Mouse (Mus musculus) urinary bladder, postnatal 10 days (tissue): Measurements from ENCODE around the gene Gm20708.
"Not testable (repeated sequence)": the region's sequence is repeated elsewhere in the genome, so short reads cannot be mapped to it uniquely, and the experiment has no call there.

ENCODE experiments used
- DNase-seq: peaks from one replicate; pipeline ENCODE4 v3.0.0; 2022; ENCODE audit warnings: low spot score

Gene Gm20708

DNA sequence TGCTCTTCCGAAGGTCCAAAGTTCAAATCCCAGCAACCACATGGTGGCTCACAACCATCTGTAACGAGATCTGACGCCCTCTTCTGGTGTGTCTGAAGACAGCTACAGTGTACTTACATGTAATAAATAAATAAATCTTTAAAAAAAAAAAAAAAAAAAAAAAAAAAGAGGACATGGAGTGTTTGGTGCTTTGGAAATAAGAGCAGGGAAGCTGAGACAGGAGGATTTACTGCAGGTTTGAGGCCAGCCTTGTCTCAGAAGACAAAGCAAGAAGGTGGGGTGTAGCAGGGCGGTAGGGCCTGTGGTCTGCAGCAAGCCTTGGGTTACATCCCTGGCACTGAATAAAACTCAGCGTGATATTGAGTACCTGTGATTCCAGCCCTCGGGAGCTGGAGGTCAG is 24.0 kb downstream of the Gm20708 start:
- DNase-seq = not testable (repeated sequence)

DNA sequence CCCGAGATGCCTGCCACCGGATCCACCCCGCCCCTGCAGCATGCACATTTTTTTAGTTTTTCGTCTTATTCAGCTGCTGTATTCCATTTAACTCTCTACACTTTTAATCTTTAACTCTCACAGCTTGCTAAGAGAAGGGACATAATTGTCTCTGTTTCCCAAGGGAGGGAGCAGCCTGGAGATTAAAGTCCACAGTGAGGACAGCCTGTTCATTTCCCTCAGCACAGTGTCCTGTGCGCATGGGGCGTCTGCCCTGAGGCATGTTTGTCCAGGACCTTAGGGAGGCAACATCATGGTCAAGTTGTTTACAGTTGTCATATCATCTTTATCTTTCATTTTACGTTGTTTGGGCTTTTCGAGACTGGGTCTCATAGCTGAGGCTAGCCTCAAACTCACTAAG is 24.6 kb downstream of the Gm20708 start:
- DNase-seq = no peak

DNA sequence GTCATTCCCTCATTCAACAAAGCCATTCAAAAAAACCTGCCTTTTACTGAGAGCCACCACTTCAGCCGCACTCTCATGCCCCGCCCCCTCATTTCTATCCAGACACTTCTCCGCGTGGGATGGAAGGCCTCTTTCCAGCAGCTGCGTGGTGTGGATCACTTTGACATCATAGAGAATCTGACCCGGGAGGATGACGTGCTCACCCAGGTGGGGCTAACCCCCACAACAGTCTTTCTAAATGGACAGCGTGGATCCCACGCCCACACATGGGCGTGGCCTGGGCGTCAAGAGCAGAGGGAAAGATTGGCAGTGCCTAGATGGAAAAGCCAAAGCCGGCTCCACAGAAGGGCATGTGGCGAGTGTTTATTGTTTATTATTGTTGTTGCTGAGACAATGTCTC is 26.8 kb downstream of the Gm20708 start:
- DNase-seq = no peak

DNA sequence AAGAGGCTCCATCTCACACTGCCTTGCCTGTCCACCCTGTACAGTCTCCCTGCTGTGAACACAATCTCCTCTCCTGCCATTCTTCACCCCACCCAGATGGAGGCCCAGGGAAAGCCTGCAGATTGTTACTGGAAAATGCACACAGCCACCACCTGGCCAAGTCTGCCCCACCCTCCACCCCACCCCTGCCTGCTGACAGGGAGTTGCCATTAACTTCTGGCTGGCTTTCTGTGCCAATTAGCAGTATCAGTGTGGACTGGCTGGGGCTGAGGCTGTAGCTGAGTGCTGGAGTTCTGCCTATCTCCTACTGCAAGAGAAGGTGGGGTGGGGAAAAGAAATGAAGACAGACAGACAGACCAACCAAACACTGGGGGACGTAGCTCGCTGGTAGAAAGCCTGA is 29.1 kb downstream of the Gm20708 start:
- no peak for DNase-seq

DNA sequence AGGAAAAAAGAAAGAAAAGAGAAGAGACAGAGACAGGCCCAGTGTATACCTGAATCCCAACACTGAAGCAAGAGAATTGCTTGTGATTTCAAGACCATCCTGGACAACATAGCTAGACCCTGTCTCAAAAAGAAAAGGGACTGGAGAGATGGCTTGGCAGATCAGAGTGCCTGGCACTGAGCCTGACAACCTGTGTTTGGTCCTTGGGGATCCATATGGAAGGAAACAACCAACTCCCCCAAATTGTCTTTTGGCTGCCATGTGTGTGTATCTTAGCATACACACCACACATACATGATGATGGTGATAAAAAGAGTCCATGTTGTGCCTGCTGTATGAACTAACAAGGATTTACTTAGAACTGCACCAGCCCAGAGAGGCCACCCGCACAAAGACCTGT is 29.6 kb downstream of the Gm20708 start:
- no peak for DNase-seq

DNA sequence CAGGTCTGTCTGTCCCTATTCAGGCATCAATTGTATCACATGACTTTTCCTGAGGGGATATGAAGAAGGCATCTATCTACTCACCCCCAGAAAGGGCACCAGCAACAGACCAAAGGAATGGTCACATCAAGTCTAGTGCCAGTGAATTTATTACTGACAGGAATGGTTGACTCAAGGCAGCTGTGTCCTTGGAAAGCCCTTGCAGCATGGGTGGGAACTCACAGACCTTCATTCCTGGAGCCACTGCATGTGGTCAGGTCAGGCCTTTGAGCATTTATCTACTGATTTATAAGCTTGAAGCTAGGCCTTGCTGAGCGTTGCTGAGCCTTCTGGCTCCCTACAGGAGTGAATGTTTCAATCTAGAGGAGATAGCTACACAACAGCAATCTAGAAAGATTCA is 31.4 kb downstream of the Gm20708 start:
- no peak for DNase-seq

DNA sequence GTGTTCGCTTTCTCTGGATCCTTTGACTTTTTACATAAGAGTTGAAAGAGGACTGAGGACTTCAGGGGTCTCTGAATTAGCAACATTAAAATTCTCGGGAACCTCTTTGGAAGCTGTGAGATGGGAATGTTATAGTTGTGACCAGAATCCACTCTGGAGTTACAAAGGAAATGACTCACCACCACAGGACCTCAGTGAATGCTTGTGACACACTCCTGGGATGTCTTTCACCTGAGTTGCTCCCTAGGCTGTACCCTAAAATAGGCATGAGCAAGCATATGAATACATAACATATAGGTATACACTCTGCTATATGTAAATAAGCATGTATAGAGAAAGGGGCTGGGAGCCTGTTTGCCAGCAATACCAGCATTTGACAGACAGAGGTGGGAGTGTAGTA is 34.0 kb downstream of the Gm20708 start:
- DNase-seq = no peak

DNA sequence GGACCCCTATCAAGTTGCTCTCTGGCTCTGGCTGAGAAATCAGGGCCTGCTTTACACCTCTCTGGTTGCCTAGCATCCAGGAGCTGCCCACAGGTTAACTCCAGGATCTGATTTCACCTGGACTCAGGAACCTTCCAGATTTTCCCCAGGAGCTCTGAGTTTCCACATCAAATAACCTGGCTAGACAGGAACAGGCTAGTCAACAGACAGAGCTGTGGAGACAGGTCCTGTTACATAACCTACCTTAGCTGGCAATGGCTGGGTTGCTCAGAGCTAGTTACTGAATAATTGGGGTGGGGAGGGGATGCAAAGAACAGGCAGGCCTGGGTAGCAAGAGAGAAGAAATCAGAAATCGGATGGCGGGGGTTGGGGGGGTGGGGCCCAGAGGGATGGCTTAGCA is 35.5 kb downstream of the Gm20708 start:
- DNase-seq = no peak

DNA sequence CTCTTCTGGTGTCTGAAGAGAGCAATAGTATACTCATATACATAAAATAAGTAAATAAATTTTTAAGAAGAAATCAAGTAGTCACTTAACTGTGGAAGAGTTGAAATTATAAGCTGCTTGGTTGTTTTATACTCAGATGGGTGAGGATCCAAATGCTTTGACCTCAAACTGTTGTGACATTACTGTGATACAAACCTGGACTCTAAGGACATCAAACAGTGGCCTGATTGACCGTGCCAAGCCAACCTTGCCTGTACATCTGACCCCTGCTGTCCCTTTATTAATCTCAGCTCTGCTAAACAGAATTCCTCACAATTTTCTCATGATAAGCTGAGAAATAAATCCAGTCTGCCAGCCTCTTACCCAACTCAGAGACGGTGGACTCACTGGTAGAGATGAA is 36.2 kb downstream of the Gm20708 start:
- DNase-seq = no peak

DNA sequence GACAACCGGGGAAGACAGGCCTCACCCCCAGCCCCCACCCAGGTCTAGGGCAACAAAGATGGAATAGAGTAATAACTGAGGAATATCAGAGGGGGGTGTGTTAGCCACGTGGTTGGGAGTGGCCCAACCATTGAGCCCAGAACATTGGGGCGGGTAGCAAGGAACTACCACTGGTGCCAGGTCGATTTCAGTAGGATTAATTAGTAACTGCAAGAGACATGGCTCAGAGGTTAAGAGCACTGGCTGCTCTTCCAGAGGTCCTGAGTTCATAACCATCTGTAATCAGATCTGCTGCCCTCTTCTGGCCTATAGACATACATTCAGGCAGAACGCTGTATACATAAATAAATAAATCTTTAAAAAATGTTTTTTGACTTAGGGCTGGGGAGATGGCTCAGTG is 37.2 kb downstream of the Gm20708 start:
- DNase-seq = no peak

DNA sequence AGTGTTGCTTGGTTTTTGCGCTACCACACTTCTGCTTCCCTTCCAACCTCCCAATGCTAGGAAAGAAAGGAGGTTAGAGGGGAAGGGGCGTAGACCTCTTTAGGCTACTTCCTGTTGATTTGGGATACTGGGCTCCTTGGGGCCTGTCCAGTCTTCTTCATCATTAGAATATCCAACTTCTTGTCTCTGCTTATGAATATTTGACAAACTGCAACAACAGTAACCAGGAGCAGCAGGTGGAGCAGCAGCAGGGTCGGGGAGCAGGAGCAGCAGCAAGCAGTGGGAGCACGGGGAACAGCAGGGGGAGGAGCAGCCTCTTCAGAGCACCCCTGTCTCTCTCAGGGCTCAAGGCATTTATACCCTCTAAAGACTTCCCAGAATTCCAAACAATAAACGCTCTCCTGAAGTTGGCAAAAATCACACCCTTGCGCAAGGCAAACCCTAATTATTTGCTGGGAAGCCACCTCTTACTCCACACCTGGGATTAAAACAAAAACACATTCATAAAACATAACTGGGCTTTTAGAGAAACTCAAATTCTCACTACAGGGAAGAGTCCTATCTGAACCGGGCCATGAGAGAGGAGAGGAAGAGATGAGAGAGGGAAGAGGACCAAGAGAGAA is 38.2 kb downstream of the Gm20708 start:
- DNase-seq = no peak

DNA sequence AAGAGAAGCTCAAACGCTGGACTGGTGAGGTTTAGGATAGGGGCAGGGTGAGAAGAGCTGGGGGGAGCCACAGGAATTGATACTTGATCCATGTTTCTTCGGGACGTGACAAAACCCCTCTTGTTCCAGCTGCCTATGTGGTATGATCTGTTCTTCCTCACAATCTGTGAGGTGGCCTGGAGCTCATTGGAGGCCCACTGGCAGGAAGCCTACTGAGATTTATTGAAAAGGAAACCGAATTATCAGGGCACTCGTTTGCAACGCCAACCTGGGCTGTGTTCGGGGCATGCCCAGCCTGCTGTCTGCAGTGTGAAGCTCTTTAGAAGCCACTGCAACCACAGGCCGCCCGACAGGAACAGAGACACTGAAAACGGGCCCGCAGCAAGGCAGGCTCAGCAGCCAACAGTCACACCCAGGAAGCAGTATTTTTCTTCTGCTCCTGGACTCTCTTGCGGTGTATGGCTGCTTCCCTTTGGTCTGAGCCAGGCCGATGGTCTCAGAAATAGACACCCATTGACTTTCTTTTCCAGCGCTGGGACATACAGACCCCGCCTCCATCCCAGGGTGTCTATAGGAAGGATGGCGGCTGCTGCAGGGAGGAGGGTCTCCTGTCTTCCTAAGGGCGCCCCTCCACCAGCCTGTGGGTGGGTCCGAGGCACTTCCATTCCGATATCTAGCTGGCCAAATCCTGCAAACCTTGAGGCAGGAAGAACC is 39.0 kb downstream of the Gm20708 start:
- DNase-seq = no peak

DNA sequence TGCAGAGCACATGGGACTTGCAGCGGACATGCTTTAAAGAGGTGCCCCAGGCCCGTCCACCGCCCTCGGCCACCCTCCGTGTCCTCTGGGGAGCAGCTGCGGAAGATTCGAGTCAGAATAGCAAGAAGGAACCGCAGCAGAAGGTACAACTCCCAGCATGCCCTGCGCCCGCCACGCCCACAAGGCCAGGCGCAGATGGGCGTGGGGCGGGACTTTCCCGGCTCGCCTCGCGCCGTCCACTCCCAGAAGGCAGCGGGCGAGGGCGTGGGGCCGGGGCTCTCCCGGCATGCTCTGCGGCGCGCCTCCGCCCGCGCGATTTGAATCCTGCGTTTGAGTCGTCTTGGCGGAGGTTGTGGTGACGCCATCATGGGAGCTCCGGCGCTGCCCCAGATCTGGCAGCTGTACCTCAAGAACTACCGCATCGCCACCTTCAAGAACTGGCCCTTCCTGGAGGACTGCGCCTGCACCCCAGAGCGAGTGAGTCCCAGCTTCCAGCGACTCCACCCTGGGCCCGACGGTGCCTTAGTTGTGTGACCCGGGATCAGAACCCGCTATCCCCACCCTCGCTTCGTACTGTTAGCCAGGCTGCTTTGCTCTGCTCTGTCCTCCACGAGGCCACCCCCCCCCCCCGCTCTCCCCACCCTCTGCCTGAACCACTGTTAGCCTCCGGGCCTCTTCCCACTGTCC is 39.7 kb downstream of the Gm20708 start, which contains the start of gene Birc5:
TSS of gene Birc5 (plus strand) at position 267 of the 687 bp plus-strand sequence.
- peak; percentile 82 for DNase-seq

DNA sequence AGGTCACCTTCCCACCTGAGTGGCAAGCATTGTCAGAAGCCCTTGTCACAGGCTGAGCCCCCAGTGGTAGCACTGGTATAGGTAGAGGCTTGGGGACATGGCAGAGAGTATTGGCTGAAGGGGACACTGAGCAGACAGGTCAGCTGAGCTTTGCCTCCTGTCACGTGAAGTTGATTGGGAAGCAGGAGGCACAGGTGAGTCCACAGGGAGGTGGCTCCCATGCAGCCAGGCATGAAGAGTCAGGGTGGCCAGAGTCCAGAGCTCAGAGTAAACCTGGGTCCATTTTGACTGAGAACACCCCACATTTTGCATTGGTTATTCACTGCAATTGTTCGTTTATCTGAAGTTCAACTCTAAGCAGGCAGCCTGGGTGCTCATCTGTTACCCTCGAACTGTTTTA is 43.4 kb downstream of the Gm20708 start:
- no peak for DNase-seq

DNA sequence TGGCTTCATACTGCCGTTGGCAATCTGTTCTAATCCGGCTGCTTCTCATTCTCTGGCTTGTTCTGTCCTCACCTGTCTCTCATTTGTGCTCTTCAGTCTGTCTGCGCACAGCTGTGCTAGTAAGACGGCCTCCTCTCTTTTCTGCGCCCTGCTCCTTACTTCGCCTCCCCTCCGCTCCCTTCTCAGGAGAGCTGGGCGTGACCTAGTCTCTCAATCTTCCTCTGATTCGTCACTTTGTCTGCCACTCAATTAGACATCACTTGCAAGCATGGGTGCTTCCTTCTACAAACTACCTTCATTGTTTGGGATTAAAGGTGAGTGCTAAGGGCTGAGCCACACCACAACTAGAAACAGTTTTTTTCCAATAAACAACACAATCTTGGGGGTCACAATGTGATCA is 44.8 kb downstream of the Gm20708 start:
- no peak for DNase-seq

DNA sequence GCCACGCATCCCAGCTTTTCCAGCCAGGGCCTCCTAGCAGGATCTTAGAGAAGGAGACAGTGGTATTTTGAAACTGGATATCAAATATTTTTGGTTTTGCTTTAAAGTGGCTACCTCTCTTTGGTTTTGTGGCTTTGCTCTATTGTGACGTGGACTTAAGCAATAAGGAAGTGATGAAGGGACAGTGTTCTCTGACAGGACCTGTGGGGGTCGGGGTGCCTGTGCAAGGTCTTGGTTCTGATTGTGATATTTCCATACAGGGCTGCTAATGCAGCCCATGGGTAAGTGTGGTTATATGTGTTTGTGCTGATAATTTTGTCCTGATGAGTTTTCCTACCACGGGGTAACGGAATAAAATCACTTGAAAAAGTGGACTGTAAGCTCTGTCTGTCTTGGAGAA is 45.9 kb downstream of the Gm20708 start:
- no peak for DNase-seq

DNA sequence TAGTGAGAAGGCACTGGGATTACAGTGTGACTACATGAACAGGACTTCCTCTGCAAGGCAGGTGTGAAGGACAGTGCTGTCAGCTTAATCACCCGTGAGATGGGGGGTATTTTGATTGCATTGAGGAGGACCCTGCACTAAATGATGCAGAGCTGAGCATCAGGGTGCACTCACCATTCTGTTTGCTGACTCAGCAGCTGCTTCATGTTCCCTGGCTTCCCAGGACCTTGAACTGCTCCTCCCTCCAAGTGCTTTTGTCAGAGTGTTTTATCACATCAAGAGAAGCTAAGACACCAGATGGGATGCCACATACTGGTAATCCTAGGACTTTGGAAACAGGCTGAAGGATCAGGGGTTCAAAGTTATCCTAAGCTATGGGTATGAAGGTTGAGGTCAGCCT is 46.5 kb downstream of the Gm20708 start:
- DNase-seq = no peak

DNA sequence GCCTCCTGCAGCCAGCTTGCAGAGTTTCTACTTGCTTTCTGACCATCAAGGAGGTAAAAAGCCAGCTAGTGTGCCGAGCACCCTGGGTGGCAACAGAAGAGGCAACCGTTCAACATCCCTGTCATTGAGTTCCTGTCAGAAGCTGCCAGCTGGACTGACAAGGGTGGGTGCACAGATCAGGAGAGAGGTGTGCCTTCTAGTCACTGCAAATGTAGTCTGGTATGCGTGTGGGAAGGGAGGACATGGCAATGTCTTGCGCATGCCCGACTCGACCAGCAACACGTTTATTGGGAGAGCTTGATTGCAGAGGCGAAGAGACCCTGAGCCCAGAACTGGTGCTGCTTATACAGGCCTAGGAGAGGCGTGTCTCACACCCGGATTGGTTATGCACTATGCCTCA is 48.0 kb downstream of the Gm20708 start:
- DNase-seq = no peak

DNA sequence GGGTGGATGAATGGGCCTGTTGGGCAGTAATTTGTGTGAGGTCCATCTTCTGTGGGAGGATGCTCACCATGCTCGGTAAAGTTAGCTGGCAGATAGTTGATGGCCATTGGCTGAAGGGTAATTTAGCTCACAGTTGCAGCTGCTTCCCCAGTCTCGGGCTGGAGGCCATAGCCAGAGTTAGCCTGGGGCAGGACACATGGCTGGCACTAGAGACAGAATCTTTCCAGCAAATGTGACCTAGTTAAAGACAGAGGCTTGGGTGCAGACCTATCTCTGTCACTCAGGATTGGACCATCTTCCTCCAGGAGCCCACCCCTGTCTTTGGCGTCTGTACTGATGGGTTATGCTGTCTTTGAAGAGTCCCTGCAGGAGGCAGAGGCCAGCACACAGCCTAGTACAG is 48.9 kb downstream of the Gm20708 start:
- DNase-seq = no peak

DNA sequence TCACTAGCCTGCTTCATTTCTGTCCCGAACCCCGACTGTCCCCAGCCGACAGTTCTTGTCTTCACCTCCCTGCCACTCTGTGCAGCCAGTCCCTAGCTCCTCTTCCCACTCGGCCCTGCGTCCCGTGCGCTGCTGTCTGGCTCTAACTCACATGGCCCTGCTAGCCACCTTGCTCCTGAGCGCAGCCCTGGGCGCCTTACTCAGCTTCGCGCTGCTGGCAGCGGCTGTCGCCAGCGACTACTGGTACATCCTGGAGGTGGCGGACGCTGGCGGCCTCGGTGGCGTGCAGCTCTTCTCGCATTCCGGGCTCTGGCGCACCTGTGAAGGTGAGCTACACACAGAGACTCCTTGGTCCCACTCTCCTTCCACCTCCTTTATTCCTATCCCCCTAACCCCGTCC is 51.1 kb downstream of the Gm20708 start, which contains the start of gene Tmem235:
TSS of gene Tmem235 (plus strand) at position 152 of the 400 bp plus-strand sequence.
- DNase-seq = no peak

DNA sequence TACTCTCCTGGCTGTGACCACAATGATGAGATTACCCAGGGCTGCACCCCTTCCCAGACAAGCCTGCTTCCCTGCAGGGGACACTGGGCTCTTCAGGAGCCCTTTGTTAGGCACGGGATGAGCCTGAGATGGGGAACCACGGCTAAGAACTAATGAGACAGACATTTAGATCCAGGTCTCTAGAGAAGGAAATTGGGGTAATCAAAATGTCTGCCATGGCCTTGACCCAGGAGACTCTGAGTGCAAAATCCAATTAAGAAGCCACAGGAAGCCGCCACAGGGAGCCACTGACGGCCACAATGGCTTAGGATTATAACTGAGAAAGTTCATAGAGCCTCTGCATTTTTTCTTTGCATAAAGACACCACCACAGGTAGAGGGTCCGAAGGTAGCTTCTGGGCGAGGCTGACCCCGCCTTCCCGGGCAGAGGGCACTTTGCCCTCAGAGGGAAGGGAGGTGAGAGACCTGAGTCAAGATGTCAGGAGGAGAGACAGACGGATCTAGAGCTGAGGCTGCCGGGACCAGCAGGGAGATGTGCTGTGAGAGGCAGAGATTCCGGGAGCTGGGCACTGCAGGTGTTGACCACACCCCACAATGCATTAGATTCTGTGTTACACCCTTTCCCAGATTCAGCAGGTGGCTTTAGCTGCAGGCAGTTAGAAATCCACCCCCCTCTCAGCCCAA is 53.8 kb downstream of the Gm20708 start:
- no peak for DNase-seq

DNA sequence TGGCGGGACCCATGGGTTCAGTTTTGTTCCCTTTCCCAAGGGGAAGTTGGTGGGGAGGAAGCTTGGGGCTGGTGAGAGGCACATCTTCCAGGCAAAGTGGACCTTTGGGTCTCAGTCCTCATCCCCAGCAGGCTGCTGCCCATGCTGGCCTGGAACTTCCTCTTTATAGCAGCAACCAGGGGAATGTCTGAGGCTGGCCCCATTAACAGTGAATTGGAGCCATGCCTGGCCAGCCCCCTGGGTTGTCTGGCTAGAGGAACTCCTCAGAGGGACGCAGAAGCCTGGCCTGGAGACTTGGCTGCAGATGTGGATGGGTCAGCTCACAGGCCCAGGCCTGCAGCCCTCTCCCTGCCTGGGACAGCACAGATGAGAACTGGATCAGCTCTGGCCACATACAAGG is 55.3 kb downstream of the Gm20708 start:
- no peak for DNase-seq

DNA sequence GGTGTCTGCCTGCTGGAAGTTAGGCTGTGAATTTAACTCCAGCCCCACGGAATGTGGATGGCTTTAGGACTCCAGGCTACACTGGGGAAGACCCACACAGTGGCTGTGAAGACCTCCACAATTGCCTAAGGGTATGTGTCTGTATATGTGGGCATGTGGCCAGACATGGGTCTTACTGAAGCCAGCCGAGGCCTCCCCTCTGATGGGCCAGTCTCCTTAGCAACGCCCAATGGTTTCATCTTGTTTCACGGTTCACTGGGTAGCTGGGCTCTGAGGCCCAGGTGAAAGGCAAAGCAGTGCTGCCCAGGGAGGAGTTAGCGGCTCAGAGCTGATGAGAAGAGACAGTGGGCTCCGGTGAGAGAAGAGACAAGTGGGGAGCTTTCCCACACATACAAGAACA is 56.5 kb downstream of the Gm20708 start:
- no peak for DNase-seq
